Comparison of ENCODE assay signal across 10 mouse cellular contexts in genomic region chr10:90370751-90371150, GRCm38 (mm10).
A peak's percentile ranks its signal among the peaks of the same experiment; 100 is the strongest.
DNase-seq lines count a peak whose midpoint lies in the region; ATAC-seq and TF ChIP-seq lines count a peak whose summit lies in the region.
"Had no signal": no experiment of that assay in that cellular context is flagged by ENCODE, and none has a peak within 500 bp of the region (broad histone marks: within the 10 kb centered on the region; RNA-seq: fewer than 3 reads in every experiment).

No protein-coding gene starts in this region.

- H3K27ac ChIP-seq in gastrocnemius, adult 2 months: no peak overlapping the region
- no peak overlapping the region for H3K27ac ChIP-seq in midbrain, embryonic 14.5 days (replicated peaks; ENCODE audit: low read depth, low read length)
- H3K27ac ChIP-seq in midbrain, embryonic 10.5 days (replicated peaks): no peak overlapping the region
- H3K27ac ChIP-seq in intestine, postnatal 0 days (ENCODE audit: low read depth, low read length): no peak overlapping the region
- H3K27ac ChIP-seq in liver, postnatal 0 days (ENCODE audit: low read depth): no peak overlapping the region
- H3K27ac ChIP-seq: limb, embryonic 13.5 days had no signal

- ATAC-seq in midbrain, embryonic 14.5 days (ENCODE audit: low FRiP score, low TSS enrichment): no peak
- ATAC-seq in intestine, postnatal 0 days: no peak
- no peak for ATAC-seq in liver, postnatal 0 days
- ATAC-seq: lung, postnatal 0 days had no signal

- no peak for TF ChIP-seq CTCF in gastrocnemius, adult 2 months (IDR thresholded peaks at IDR 0.05)
- no peak for TF ChIP-seq CTCF in intestine, postnatal 0 days (IDR thresholded peaks at IDR 0.05; ENCODE audit: low read depth)
- no peak for TF ChIP-seq CTCF in liver, postnatal 0 days (IDR thresholded peaks at IDR 0.05; ENCODE audit: low read depth)

- H3K9ac ChIP-seq in midbrain, embryonic 14.5 days (replicated peaks; ENCODE audit: low read length): no peak overlapping the region
- H3K9ac ChIP-seq in intestine, postnatal 0 days (ENCODE audit: low read depth, low read length): no peak overlapping the region
- H3K9ac ChIP-seq in liver, postnatal 0 days (replicated peaks): no peak overlapping the region
- H3K9ac ChIP-seq: limb, embryonic 13.5 days had no signal

- no peaks in the 10 kb centered on the region for H3K9me3 ChIP-seq in midbrain, embryonic 14.5 days (ENCODE audit: control insufficient read depth, low read length)
- no peaks in the 10 kb centered on the region for H3K9me3 ChIP-seq in midbrain, embryonic 10.5 days (replicated peaks)
- H3K9me3 ChIP-seq in intestine, postnatal 0 days (ENCODE audit: control insufficient read depth): no peaks in the 10 kb centered on the region
- H3K9me3 ChIP-seq in liver, postnatal 0 days (ENCODE audit: low read length): no peaks in the 10 kb centered on the region
- H3K9me3 ChIP-seq: limb, embryonic 13.5 days had no signal

- no peak overlapping the region for H3K4me2 ChIP-seq in midbrain, embryonic 14.5 days (ENCODE audit: low read length)
- H3K4me2 ChIP-seq in intestine, postnatal 0 days (replicated peaks; ENCODE audit: low read depth): no peak overlapping the region
- H3K4me2 ChIP-seq in liver, postnatal 0 days (ENCODE audit: low read depth, low read length): no peak overlapping the region
- H3K4me2 ChIP-seq: limb, embryonic 13.5 days had no signal

- no peak for TF ChIP-seq EP300 in liver, postnatal 0 days (IDR thresholded peaks at IDR 0.05; ENCODE audit: low read depth)

- DNase-seq in gastrocnemius, postnatal 10 days: peak; percentile 11
- no peak for DNase-seq in gastrocnemius, adult 2 months
- peak; percentile 22 for DNase-seq in midbrain, embryonic 14.5 days
- DNase-seq in midbrain, embryonic 10.5 days (ENCODE audit: low spot score): no peak
- peak; percentile 98 for DNase-seq in brain, adult 2 months (ENCODE audit: low read depth, low spot score)
- DNase-seq in cerebellum, postnatal 36 days: peak; percentile 85 to 88
- DNase-seq in liver, postnatal 0 days: no peak

- H3K27me3 ChIP-seq in midbrain, embryonic 14.5 days (ENCODE audit: control insufficient read depth, insufficient read depth, low read length): no peaks in the 10 kb centered on the region
- H3K27me3 ChIP-seq in midbrain, embryonic 10.5 days (ENCODE audit: low read depth, poor library complexity, severe bottlenecking): no peaks in the 10 kb centered on the region
- H3K27me3 ChIP-seq in intestine, postnatal 0 days (replicated peaks; ENCODE audit: control insufficient read depth, insufficient read depth, low read length): no peaks in the 10 kb centered on the region
- no peaks in the 10 kb centered on the region for H3K27me3 ChIP-seq in liver, postnatal 0 days (ENCODE audit: insufficient read depth, low read length)
- H3K27me3 ChIP-seq: limb, embryonic 13.5 days had no signal

- intact Hi-C loops in gastrocnemius, adult 2 months (cut with DNase I): loop anchor here (5.0 kb wide), 1 partner anchor 322 kb away; no protein-coding TSS in a partner anchor

- H3K4me1 ChIP-seq in midbrain, embryonic 14.5 days (ENCODE audit: control insufficient read depth, insufficient read depth, low read length): no peaks in the 10 kb centered on the region
- H3K4me1 ChIP-seq in midbrain, embryonic 10.5 days: no peaks in the 10 kb centered on the region
- H3K4me1 ChIP-seq in intestine, postnatal 0 days (replicated peaks; ENCODE audit: control insufficient read depth, insufficient read depth, low read length): no peaks in the 10 kb centered on the region
- no peaks in the 10 kb centered on the region for H3K4me1 ChIP-seq in liver, postnatal 0 days (ENCODE audit: insufficient read depth)
- H3K4me1 ChIP-seq: limb, embryonic 13.5 days had no signal

- H3K4me3 ChIP-seq in gastrocnemius, adult 2 months: no peak overlapping the region
- H3K4me3 ChIP-seq in midbrain, embryonic 14.5 days (replicated peaks; ENCODE audit: low read depth, low read length): no peak overlapping the region
- no peak overlapping the region for H3K4me3 ChIP-seq in midbrain, embryonic 10.5 days
- no peak overlapping the region for H3K4me3 ChIP-seq in intestine, postnatal 0 days (ENCODE audit: low read depth, low read length)
- H3K4me3 ChIP-seq in liver, postnatal 0 days (ENCODE audit: low read depth, low read length): no peak overlapping the region
- H3K4me3 ChIP-seq: limb, embryonic 13.5 days had no signal

- H3K36me3 ChIP-seq in midbrain, embryonic 14.5 days (ENCODE audit: control insufficient read depth, insufficient read depth, low read length): no peaks in the 10 kb centered on the region
- no peaks in the 10 kb centered on the region for H3K36me3 ChIP-seq in midbrain, embryonic 10.5 days
- H3K36me3 ChIP-seq in intestine, postnatal 0 days (ENCODE audit: control insufficient read depth, insufficient read depth): no peaks in the 10 kb centered on the region
- no peaks in the 10 kb centered on the region for H3K36me3 ChIP-seq in liver, postnatal 0 days (replicated peaks; ENCODE audit: insufficient read depth, low read length)
- H3K36me3 ChIP-seq: limb, embryonic 13.5 days had no signal

- WGBS in midbrain, embryonic 14.5 days: 83% methylated on average over 3 of the region's 3 CpGs
- 90% methylated on average over 3 of the region's 3 CpGs for WGBS in midbrain, embryonic 10.5 days
- WGBS in intestine, postnatal 0 days: 77% methylated on average over 3 of the region's 3 CpGs
- 78% methylated on average over 3 of the region's 3 CpGs for WGBS in liver, postnatal 0 days (ENCODE audit: insufficient replicate concordance)

Comparison
In these comparisons a context has a peak if more than half of its experiments do, and no peak if none do; other contexts are left out.
1. DNase-seq: peak in gastrocnemius, postnatal 10 days (single experiment), midbrain, embryonic 14.5 days (single experiment), brain, adult 2 months (single experiment) and cerebellum, postnatal 36 days (2 of 2); none in gastrocnemius, adult 2 months (single experiment), midbrain, embryonic 10.5 days (single experiment) and liver, postnatal 0 days (single experiment).